Mouse (Mus musculus) embryonic facial prominence, embryonic 10.5 days (tissue): ENCODE results near the gene Vmn2r94. TPM values are rescaled to one million over a fixed set of nuclear protein-coding genes. Genes with fewer than 3 reads are reported as not detected.

Experiments
- DNase-seq: peaks from one replicate; pipeline ENCODE4 v3.0.0-alpha.2; 2017; ENCODE audit warnings: low spot score
- H3K27ac ChIP-seq: fragments of 300-500 bp; sonication (generic); replicated peaks from 2 replicates; pipeline ENCODE4 v1.5.1; 2016; ENCODE audit warnings: mild to moderate bottlenecking
- H3K27me3 ChIP-seq: fragments of 300-500 bp; sonication (generic); replicated peaks from 2 replicates; pipeline ENCODE4 v1.6.1; 2016; ENCODE audit warnings: low read depth, mild to moderate bottlenecking; ENCODE audit not compliant: poor library complexity, severe bottlenecking
- H3K36me3 ChIP-seq: fragments of 300-500 bp; sonication (generic); replicated peaks from 2 replicates; pipeline ENCODE4 v1.6.1; 2016; ENCODE audit warnings: mild to moderate bottlenecking, moderate library complexity
- H3K4me1 ChIP-seq: fragments of 300-500 bp; sonication (generic); 2 replicates; pipeline ENCODE4 v1.6.1; 2016
- H3K4me3 ChIP-seq: fragments of 300-500 bp; sonication (generic); 2 replicates; pipeline ENCODE4 v1.5.1; 2016; ENCODE audit warnings: mild to moderate bottlenecking, moderate library complexity
- H3K9me3 ChIP-seq: fragments of 300-500 bp; sonication (generic); 2 replicates; pipeline ENCODE4 v1.6.1; 2016; ENCODE audit warnings: mild to moderate bottlenecking
- WGBS: fragments of 180-500 bp; shearing (Covaris S2); methylation state at CpG from one replicate; pipeline ENCODE4 v1.1.7; 2016; 5-methylcytosine and 5-hydroxymethylcytosine counted together
- polyA plus RNA-seq: library from polyadenylated mRNA; unstranded; fragments of >200 nt; fragmentation: Nextera tagmentation; extraction: Ambion mirVana; gene quantifications from 2 replicates; pipeline ENCODE4 v1.2.1, GENCODE M21; 2016

The Vmn2r94 gene
- not detected in 2 replicates for polyA plus RNA-seq

DNA sequence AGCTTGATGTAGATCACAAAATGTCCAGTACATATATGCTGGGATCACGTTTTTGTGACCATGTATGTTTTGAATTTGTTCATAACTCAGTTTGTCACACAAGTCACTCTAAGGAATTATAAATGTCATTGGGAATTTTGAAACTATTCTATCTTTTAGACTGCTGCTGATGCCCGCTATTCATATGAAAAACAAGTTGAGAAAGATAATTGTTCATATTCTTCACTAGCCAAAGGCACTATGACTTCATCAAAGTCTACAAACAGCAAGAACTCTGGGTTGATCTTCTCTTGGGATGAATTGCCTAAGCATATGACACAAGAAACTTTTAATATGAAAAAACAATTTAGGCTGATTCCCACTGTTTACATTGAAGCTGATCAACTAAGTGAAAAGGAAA lies at the start of gene Vmn2r94:
TSS of gene Vmn2r94 (minus strand) at position 101 of the 400 bp plus-strand sequence.
- 69% methylated on average over 2 of the region's 2 CpGs for WGBS
- no peak for DNase-seq
- Histone ChIP-seq H3K9me3 (peaks cover 17% of the 10 kb centered on the region; the same call in 1 of the 2 replicates), H3K4me1 (no peaks in the 10 kb centered on the region), H3K36me3 (no peaks in the 10 kb centered on the region), H3K27me3 (no peaks in the 10 kb centered on the region), H3K4me3 (no peak within 1 kb of the TSS), H3K27ac (no peak within 1 kb of the TSS)

GRCm38 (mm10) chr17:18323031-18323430 lies 45.5 kb upstream of the Vmn2r94 start:
- 93% methylated on average over 2 of the region's 2 CpGs for WGBS
- H3K4me1 ChIP-seq: no peaks in the 10 kb centered on the region
- no peak for DNase-seq

DNA sequence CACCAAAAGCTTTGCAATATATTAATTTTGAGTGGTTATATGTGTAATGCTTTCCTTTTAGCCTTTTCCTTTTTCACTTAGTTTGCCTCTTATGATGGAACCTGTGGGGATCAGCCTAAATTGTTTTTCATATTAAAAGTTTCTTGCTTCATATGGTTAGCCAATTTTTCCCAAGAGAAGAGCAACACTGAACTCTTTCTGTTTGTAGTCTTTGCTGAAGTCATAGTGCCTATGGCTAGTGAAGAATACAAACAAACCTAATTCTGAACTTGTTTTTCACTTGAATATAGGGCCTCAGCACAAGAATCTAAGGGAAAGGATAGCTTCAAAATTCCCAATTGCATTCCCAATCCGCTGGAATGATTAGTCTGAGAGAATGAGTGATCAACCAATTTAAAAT lies 20.2 kb upstream of the Vmn2r94 start, which contains the start of gene Vmn2r93:
TSS of gene Vmn2r93 (plus strand) at position 301 of the 400 bp plus-strand sequence.
- no peak for DNase-seq
- Histone ChIP-seq H3K4me1 (no peaks in the 10 kb centered on the region), H3K27ac (no peak within 1 kb of the TSS), H3K4me3 (no peak within 1 kb of the TSS), H3K27me3 (no peaks in the 10 kb centered on the region), H3K36me3 (no peaks in the 10 kb centered on the region), H3K9me3 (0 out of 2 replicates have a peak, but pooled peaks cover 2% of the 10 kb centered on the region)
- WGBS: 53% methylated on average over 1 of the region's 1 CpGs

More at GRCm38 (mm10) chr17:18323031-18323430, 45.5 kb upstream of the Vmn2r94 start:
- H3K27ac ChIP-seq: no peak overlapping the region
- no peak overlapping the region for H3K4me3 ChIP-seq
- no peaks in the 10 kb centered on the region for H3K27me3 ChIP-seq
- peaks cover 20% of the 10 kb centered on the region for H3K9me3 ChIP-seq
- no peaks in the 10 kb centered on the region for H3K36me3 ChIP-seq

- Histone ChIP-seq H3K27me3 (no peaks in the 10 kb centered on the region), H3K4me1 (no peaks in the 10 kb centered on the region), H3K4me3 (no peak overlapping the region), H3K27ac (no peak overlapping the region), H3K36me3 (no peaks in the 10 kb centered on the region), H3K9me3 (peaks cover 19% of the 10 kb centered on the region; the same call in 1 of the 2 replicates)
- WGBS: 85% methylated on average over 14 of the region's 14 CpGs
- DNase-seq: no peak
These were observed 40.6 kb downstream of the Vmn2r94 start for GRCm38 (mm10) chr17:18236931-18237330.

GRCm38 (mm10) chr17:18231996-18232395 lies 45.6 kb downstream of the Vmn2r94 start:
- DNase-seq: no peak
- Histone ChIP-seq H3K36me3 (no peaks in the 10 kb centered on the region), H3K9me3 (peaks cover 20% of the 10 kb centered on the region; the same call in 1 of the 2 replicates), H3K27ac (no peak overlapping the region), H3K4me3 (no peak overlapping the region), H3K27me3 (no peaks in the 10 kb centered on the region), H3K4me1 (no peaks in the 10 kb centered on the region)
- 76% methylated on average over 2 of the region's 2 CpGs for WGBS

GRCm38 (mm10) chr17:18221300-18221699 lies 56.3 kb downstream of the Vmn2r94 start:
- no peak overlapping the region for H3K4me3 ChIP-seq
- H3K27ac ChIP-seq: no peak overlapping the region
- H3K36me3 ChIP-seq: no peaks in the 10 kb centered on the region
- H3K4me1 ChIP-seq: no peaks in the 10 kb centered on the region
- no peak for DNase-seq
- no peaks in the 10 kb centered on the region for H3K27me3 ChIP-seq
- H3K9me3 ChIP-seq: peaks cover 32% of the 10 kb centered on the region

Other genes starting within 250 kb of the Vmn2r94 start
- not detected in 2 replicates for gene Vmn2r124, start 228.3 kb downstream of the Vmn2r94 start, polyA plus RNA-seq
- not detected in 2 replicates for gene Vmn2r91, start 192.7 kb downstream of the Vmn2r94 start, polyA plus RNA-seq
- gene Vmn2r92, start 125.9 kb downstream of the Vmn2r94 start, polyA plus RNA-seq: not detected in 2 replicates
- gene Vmn2r93, start 20.3 kb upstream of the Vmn2r94 start, polyA plus RNA-seq: not detected in 2 replicates
- gene Vmn2r95, start 146.3 kb upstream of the Vmn2r94 start, polyA plus RNA-seq: not detected in 2 replicates